Mouse (Mus musculus): ENCODE measurements around the gene Popdc3. TPM values are rescaled to one million over a fixed set of nuclear protein-coding genes. Genes with fewer than 3 reads are reported as not detected.
"Not testable (repeated sequence)": the region's sequence is repeated elsewhere in the genome, so short reads cannot be mapped to it uniquely, and the experiment has no call there.

Popdc3 gene
- not detected in 2 replicates for polyA plus RNA-seq (2012; ENCODE audit: insufficient read depth, insufficient read length, low replicate concordance, missing spikeins)

DNA sequence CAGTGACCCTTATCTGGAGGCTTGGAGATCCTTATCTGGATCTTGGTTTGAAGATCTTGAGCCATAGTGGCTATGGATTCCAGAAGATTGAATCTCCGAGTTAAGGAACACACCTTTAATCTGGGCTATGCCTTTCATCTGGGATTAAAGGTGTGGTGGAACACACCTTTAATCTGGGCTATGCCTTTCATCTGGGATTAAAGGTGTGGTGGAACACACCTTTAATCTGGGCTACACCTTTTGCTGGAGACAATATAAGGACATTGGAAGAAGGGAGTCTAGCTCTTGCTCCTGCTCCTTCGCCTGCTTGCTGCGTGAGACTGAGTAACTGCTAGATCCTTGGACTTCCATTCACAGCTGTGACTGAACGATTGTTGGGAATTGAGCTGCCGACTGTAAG is at the start of gene Popdc3:
TSS of gene Popdc3 (plus strand) at position 301 of the 400 bp plus-strand sequence.
- WGBS: 100% methylated on average over 1 of the region's 5 CpGs

DNA sequence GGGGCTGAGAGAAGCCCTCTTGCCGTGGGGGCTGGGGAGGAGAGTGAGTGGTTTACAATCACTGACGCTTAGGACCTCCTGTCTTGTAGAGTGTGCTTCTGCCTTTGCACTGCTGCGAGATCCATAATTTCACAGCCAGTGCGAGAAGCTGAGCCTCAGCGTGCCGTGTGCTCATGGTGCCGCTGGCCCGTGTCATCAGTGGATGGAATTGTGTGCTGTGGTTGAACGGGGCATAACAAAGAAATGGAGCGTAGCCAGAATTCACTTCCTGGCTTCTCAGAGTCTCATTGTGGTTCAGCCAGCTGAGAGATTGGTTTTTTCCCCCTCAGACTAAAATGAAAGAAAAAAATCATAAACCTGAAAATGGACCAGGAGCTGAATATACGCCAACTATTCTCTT is 48.8 kb upstream of the Popdc3 start:
- TF ChIP-seq POLR2A (IDR thresholded peaks at IDR 0.05; ENCODE audit: insufficient read depth, low read depth, low read length) (no peak), CTCF (IDR thresholded peaks at IDR 0.05; ENCODE audit: insufficient read depth, low read depth, low read length) (no peak)
- peaks cover 4% of the 10 kb centered on the region for H3K4me1 ChIP-seq (ENCODE audit: control insufficient read depth, insufficient read depth, low read length)
- 0 out of 2 replicates have a peak overlapping the region, but pooled peaks have one; percentile 3 for H3K4me3 ChIP-seq (ENCODE audit: insufficient read depth, low read depth, low read length)
- 39% methylated on average over 11 of the region's 11 CpGs for WGBS
- no peak overlapping the region for H3K27ac ChIP-seq (ENCODE audit: insufficient read depth, low read depth, low read length)

More for the DNA sequence above, at the start of gene Popdc3:
- H3K4me3 ChIP-seq (ENCODE audit: insufficient read depth, low read depth, low read length); H3K4me1 ChIP-seq (ENCODE audit: control insufficient read depth, insufficient read depth, low read length); H3K27ac ChIP-seq (ENCODE audit: insufficient read depth, low read depth, low read length): not testable (repeated sequence)

DNA sequence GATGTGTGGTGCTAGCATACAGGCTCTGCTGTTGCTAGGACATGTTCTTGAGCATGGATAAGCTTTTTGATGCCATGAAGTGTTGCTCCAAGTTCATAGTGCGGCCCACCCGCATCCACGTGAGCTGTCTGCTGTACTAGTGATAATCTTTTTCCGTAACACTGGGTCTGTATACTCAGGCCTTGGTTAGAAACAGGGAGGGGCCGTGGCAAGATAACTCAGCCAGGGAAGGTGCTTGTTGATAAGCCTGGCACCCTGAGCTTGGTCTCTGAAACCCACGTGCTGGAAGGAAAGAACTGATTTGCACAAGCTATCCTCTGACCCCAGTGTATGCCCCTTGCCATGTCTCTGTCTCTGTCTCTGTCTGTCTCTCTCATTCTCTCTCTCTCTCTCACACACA is 47.9 kb upstream of the Popdc3 start:
- 96% methylated on average over 6 of the region's 6 CpGs for WGBS
- Histone ChIP-seq H3K4me1 (ENCODE audit: control insufficient read depth, insufficient read depth, low read length) (peaks cover 4% of the 10 kb centered on the region), H3K27ac (ENCODE audit: insufficient read depth, low read depth, low read length) (no peak overlapping the region), H3K4me3 (ENCODE audit: insufficient read depth, low read depth, low read length) (no peak overlapping the region)
- TF ChIP-seq POLR2A (IDR thresholded peaks at IDR 0.05; ENCODE audit: insufficient read depth, low read depth, low read length) (no peak), CTCF (IDR thresholded peaks at IDR 0.05; ENCODE audit: insufficient read depth, low read depth, low read length) (no peak)

DNA sequence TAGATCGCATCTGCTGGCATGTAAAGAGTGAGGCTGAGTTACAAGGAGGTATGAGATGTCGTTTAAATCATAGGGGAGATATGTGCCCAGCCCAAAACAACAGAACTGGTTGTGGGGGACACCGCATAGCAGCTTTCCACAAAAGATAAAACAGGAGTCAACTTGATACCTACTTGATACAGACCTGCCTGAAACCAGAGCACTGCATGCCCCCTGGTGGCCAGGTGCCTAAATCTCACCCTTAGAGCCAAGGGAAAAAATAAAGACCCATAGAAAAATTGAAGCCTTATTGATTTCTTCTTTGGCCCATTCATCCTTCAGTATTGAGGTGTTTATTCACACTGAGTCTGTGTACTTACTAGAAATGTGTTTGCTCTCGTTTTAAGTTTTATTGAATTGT is 45.5 kb upstream of the Popdc3 start:
- H3K27ac ChIP-seq (ENCODE audit: insufficient read depth, low read depth, low read length): no peak overlapping the region
- H3K4me1 ChIP-seq (ENCODE audit: control insufficient read depth, insufficient read depth, low read length): peaks cover 11% of the 10 kb centered on the region
- WGBS: 87% methylated on average over 4 of the region's 4 CpGs
- TF ChIP-seq POLR2A (IDR thresholded peaks at IDR 0.05; ENCODE audit: insufficient read depth, low read depth, low read length): no peak
- TF ChIP-seq CTCF (IDR thresholded peaks at IDR 0.05; ENCODE audit: insufficient read depth, low read depth, low read length): no peak
- no peak overlapping the region for H3K4me3 ChIP-seq (ENCODE audit: insufficient read depth, low read depth, low read length)

DNA sequence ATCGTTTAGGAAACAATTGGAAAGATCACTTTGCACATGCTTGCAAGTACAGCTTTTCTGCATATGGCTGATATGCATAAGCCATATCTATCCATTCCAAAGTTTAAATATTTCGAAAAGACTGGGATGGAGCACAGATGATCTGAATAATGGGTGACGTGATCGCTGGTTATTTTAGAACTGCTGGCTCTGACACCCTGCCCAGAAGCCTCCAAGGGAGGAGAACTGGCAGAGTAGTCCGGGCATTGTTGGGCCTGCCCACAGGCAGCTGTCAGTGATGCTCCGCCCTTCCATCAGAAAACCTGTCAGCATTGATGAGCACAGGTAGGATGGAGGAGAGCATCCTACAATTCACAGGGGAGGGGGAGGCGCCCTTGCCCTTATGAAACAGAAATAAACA is 41.1 kb upstream of the Popdc3 start:
- Histone ChIP-seq H3K27ac (ENCODE audit: insufficient read depth, low read depth, low read length) (no peak overlapping the region), H3K4me1 (ENCODE audit: control insufficient read depth, insufficient read depth, low read length) (peaks cover 15% of the 10 kb centered on the region), H3K4me3 (ENCODE audit: insufficient read depth, low read depth, low read length) (no peak overlapping the region)
- TF ChIP-seq POLR2A (IDR thresholded peaks at IDR 0.05; ENCODE audit: insufficient read depth, low read depth, low read length): no peak
- no peak for TF ChIP-seq CTCF (IDR thresholded peaks at IDR 0.05; ENCODE audit: insufficient read depth, low read depth, low read length)
- 59% methylated on average over 7 of the region's 7 CpGs for whole genome bisulfite sequencing

DNA sequence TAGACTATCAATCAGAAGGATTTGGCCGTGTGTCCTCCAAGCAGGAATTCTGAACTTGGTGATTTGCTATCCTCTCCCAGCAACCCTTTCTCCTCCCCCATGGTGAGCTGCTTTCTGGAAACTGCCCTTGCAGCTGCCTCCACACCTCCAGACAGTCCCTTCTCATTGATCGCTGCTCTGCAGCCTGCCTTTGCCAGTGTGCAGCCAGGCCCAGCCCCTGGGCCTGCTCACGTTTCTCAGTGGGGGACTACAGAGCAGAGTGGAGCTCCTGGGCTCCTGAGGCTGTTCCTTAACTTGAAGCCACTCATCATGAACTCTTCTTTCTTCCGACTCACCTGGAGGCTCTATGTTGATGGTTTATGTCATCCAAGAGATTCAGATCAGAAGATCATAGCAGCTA is 38.0 kb upstream of the Popdc3 start:
- Histone ChIP-seq H3K4me3 (ENCODE audit: insufficient read depth, low read depth, low read length) (no peak overlapping the region), H3K27ac (ENCODE audit: insufficient read depth, low read depth, low read length) (no peak overlapping the region), H3K4me1 (ENCODE audit: control insufficient read depth, insufficient read depth, low read length) (peaks cover 15% of the 10 kb centered on the region)
- WGBS: 64% methylated on average over 4 of the region's 4 CpGs
- TF ChIP-seq CTCF (IDR thresholded peaks at IDR 0.05; ENCODE audit: insufficient read depth, low read depth, low read length) (no peak), POLR2A (IDR thresholded peaks at IDR 0.05; ENCODE audit: insufficient read depth, low read depth, low read length) (no peak)

DNA sequence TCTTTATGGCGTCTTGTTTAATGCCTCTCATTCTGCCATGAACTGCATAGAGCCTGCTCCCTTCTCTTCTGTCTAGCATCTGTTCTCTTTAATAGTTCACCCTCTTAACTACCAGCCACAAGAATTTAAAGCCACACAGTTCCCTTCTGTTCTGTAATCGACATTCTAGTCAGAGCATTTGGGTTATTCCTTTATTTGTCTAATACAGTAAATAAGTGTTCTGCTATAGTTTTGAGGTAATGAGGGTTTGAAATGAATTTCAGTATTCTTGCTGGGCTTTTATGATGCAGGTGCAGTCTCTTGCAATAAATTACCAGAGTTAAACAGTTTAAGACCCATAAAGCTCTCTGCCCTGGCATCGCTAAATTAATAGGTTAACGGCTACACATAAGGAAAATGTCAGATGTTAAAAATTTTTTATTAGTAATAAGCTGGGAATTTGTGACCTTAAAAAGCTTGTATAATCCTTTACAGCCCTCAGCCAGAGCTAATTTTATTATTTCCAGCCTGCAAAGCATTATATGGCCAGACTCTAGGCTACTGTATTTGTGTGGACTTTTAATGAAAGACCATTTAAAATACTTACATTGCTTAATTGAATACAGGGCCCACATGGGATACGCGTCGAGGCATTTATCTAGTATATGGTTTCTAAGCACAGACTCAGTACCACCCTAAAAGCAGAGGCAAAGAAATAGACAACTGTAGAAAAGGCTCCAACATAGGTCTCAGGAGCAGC is 37.3 kb upstream of the Popdc3 start:
- TF ChIP-seq POLR2A (IDR thresholded peaks at IDR 0.05; ENCODE audit: insufficient read depth, low read depth, low read length) (no peak), CTCF (IDR thresholded peaks at IDR 0.05; ENCODE audit: insufficient read depth, low read depth, low read length) (no peak)
- Histone ChIP-seq H3K4me3 (ENCODE audit: insufficient read depth, low read depth, low read length) (no peak overlapping the region), H3K4me1 (ENCODE audit: control insufficient read depth, insufficient read depth, low read length) (peaks cover 15% of the 10 kb centered on the region), H3K27ac (ENCODE audit: insufficient read depth, low read depth, low read length) (no peak overlapping the region)
- 82% methylated on average over 7 of the region's 7 CpGs for WGBS

DNA sequence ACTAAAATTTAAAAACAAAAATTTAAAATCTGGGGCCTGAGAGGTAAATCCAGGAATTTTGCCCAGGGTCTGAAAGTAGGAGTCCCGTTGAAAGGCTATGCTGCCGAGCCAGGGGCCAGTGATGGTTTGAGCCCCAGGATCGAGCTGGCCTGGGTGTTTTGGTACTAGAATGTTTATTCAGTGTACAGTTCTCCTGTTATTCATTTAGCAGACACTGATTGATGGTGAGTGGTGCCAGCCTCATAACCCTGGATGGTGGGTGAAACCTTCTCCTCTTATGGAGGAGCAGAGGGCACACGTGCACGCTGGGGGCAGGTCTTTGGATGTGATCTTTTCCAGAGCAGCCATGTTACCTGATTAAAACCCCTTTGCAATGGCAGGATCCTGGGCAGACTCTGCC is 35.5 kb upstream of the Popdc3 start:
- Histone ChIP-seq H3K4me3 (ENCODE audit: insufficient read depth, low read depth, low read length) (no peak overlapping the region), H3K27ac (ENCODE audit: insufficient read depth, low read depth, low read length) (no peak overlapping the region), H3K4me1 (ENCODE audit: control insufficient read depth, insufficient read depth, low read length) (peaks cover 11% of the 10 kb centered on the region; the same call in 1 of the 2 replicates)
- TF ChIP-seq CTCF (IDR thresholded peaks at IDR 0.05; ENCODE audit: insufficient read depth, low read depth, low read length) (no peak), POLR2A (IDR thresholded peaks at IDR 0.05; ENCODE audit: insufficient read depth, low read depth, low read length) (no peak)
- 88% methylated on average over 5 of the region's 5 CpGs for WGBS

DNA sequence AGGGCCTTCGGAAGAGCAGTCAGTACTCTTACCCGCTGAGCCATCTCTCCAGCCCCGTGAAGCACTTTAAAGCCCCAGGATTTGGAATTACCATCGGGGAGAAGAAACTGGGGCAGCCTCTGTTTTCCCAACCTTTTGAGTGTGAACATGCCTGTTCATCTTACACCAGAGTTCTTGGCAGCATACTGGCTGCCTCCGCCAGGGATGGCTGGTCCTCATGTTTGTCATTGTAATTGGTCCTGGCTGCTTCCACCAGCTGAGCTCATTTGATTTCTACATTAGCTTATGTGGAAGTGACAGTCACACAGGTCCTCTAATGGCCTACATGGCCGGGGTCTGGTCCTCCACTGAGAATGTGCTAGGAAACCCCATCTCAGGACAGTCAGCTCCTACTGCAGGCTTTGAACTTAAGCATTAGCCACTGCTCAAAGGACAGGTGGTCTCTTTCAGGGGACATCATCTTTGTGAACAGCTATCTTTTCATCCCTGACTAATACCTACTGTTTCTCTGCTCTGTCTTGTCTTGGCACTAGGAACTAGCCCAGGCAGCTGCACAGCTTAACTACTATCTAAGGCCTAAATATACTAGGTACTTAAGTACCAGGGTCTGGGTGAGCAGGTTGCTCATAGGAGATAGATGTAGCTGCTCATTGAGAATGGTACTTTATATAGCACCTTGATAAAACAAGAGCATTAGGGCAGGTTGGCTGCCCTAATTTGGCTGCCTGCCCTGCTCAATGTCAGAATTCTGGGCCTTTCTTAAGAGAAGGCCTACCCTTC is 33.7 kb upstream of the Popdc3 start:
- Histone ChIP-seq H3K27ac (ENCODE audit: insufficient read depth, low read depth, low read length) (no peak overlapping the region), H3K4me3 (ENCODE audit: insufficient read depth, low read depth, low read length) (no peak overlapping the region), H3K4me1 (ENCODE audit: control insufficient read depth, insufficient read depth, low read length) (peaks cover 7% of the 10 kb centered on the region; the same call in 1 of the 2 replicates)
- TF ChIP-seq CTCF (IDR thresholded peaks at IDR 0.05; ENCODE audit: insufficient read depth, low read depth, low read length) (no peak), POLR2A (IDR thresholded peaks at IDR 0.05; ENCODE audit: insufficient read depth, low read depth, low read length) (no peak)
- WGBS: 64% methylated on average over 6 of the region's 6 CpGs

All from olfactory bulb, adult 2 months (tissue).